Mouse (Mus musculus) myocyte (in vitro differentiated cells): Measurements from ENCODE around the gene Ccr6.

Experiments
- CEBPB ChIP-seq: IDR thresholded peaks from 2 replicates; pipeline ENCODE4 v1.6.1; 2011; ENCODE audit warnings: mild to moderate bottlenecking, moderate library complexity; ENCODE audit not compliant: poor library complexity, insufficient read depth, severe bottlenecking
- E2F4 ChIP-seq: IDR thresholded peaks from one replicate; pipeline ENCODE4 v1.6.1; 2011; ENCODE audit warnings: mild to moderate bottlenecking, control low read depth, moderate library complexity; ENCODE audit not compliant: insufficient read depth
- MAX ChIP-seq: IDR thresholded peaks from one replicate; pipeline ENCODE4 v1.6.1; 2011; ENCODE audit warnings: low read depth, mild to moderate bottlenecking, control low read depth
- MYOD1 ChIP-seq, 3 experiments: IDR thresholded peaks; one replicate each; pipeline ENCODE4 v1.6.1; 2011; ENCODE audit warnings: control low read depth in 2 of 3, low read depth in 2 of 3, mild to moderate bottlenecking in 2 of 3, moderate library complexity in 1 of 3; ENCODE audit not compliant: insufficient read length in 2 of 3, control insufficient read depth in 1 of 3
- MYOG ChIP-seq, 3 experiments: IDR thresholded peaks; one replicate each; pipeline ENCODE4 v1.6.1; 2011; ENCODE audit warnings: control low read depth in 2 of 3, low read depth in 2 of 3, mild to moderate bottlenecking in 2 of 3; ENCODE audit not compliant: insufficient read length in 2 of 3, control insufficient read depth in 1 of 3, insufficient read depth in 1 of 3
- POLR2A ChIP-seq: IDR thresholded peaks from one replicate; pipeline ENCODE4 v1.6.1; 2011; ENCODE audit warnings: low read depth, mild to moderate bottlenecking, control low read depth, moderate library complexity; ENCODE audit not compliant: insufficient read length
- POLR2AphosphoS2 ChIP-seq: IDR thresholded peaks from one replicate; pipeline ENCODE4 v1.6.1; 2011; ENCODE audit warnings: low read depth, control low read depth; ENCODE audit not compliant: insufficient read length
- REST ChIP-seq: IDR thresholded peaks from one replicate; pipeline ENCODE4 v1.6.1; 2011; ENCODE audit warnings: mild to moderate bottlenecking, control low read depth, moderate library complexity; ENCODE audit not compliant: insufficient read depth, insufficient read length
- SRF ChIP-seq: IDR thresholded peaks from one replicate; pipeline ENCODE4 v1.6.1; 2011; ENCODE audit warnings: low read depth; ENCODE audit not compliant: control insufficient read depth, insufficient read length
- TCF12 ChIP-seq: IDR thresholded peaks from one replicate; pipeline ENCODE4 v1.6.1; 2011; ENCODE audit warnings: mild to moderate bottlenecking, control low read depth; ENCODE audit not compliant: poor library complexity, insufficient read depth, severe bottlenecking
- TCF3 ChIP-seq: IDR thresholded peaks from one replicate; pipeline ENCODE4 v1.6.1; 2011; ENCODE audit warnings: low read depth, control low read depth; ENCODE audit not compliant: insufficient read length
- USF1 ChIP-seq: IDR thresholded peaks from one replicate; pipeline ENCODE4 v1.6.1; 2011; ENCODE audit warnings: low read depth, mild to moderate bottlenecking, control low read depth, moderate library complexity

GRCm38 (mm10) chr17:8235743-8236142 is at the start of gene Ccr6:
- TF ChIP-seq USF1 (no peak), POLR2AphosphoS2 (no peak), POLR2A (no peak), TCF12 (no peak), MYOD1 (IDR thresholded peaks at IDR 0.05; ENCODE audit: control insufficient read depth in 1 of 3, insufficient read length in 2 of 3, low read depth in 2 of 3) (no peak), SRF (no peak), MAX (no peak), REST (no peak), E2F4 (no peak), CEBPB (no peak), MYOG (IDR thresholded peaks at IDR 0.05; ENCODE audit: control insufficient read depth in 1 of 3, insufficient read depth in 1 of 3, insufficient read length in 2 of 3, low read depth in 2 of 3) (no peak), TCF3 (no peak)
